Mouse (Mus musculus): ENCODE data around the gene Trim2. TPM values are rescaled to one million over a fixed set of nuclear protein-coding genes. Genes with fewer than 3 reads are reported as not detected.

Trim2 gene
- polyA plus RNA-seq, 1 experiment from 2014 or later, result 25.5 TPM

DNA sequence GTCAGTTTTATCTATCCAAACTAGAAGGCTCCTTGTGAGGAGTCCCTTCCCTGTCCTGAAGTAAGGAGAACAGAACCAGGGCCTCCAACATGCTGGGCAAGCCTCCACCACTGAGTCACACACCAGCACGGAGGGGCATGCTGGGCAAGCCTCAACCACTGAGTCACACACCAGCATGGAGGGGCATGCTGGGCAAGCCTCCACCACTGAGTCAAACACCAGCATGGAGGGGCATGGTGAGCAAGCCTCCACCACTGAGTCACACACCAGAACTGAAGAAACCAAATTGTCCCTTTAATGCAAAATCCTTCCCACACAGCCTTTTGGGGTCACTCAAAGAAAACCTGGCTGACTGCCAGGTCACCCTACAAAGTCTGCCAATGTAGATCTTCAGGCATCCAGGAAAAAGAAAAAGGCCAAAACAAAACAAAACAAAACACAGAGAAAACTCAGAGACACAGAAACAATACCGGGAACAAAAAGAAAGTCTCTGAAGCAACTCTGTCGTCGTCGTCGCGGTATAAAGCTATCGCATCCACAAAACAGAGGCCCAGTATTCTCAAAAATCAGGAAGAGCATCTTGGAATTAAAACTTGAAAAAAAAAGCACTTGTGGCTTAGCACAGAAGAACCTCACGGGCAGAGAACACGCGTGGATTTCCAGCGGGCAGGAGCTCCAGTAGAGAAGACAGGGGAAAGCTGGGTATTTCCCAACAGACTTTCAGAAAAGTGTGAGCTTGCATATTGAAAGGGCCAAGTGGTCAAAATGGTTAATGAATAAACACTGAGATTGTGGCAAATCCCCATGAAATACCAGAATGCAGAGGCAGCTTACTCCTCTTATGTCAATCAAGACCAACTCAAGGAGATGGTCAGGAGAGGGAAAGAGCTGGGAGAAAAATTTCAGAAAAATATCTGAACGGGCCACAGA is 12.7 kb downstream of the Trim2 start:
- H3K9me3 ChIP-seq (ENCODE audit: low read length), result 0 out of 2 replicates have a peak, but pooled peaks cover 4% of the 10 kb centered on the region
- ATAC-seq (ENCODE audit: low FRiP score, low TSS enrichment), result peak; percentile 44; the same call in 1 of the 2 replicates
- no peaks in the 10 kb centered on the region for H3K36me3 ChIP-seq (ENCODE audit: insufficient read depth, low read length)
- H3K4me1 ChIP-seq (ENCODE audit: insufficient read depth, low read length), result 0 out of 2 replicates have a peak, but pooled peaks cover 4% of the 10 kb centered on the region
- 0 out of 2 replicates have a peak overlapping the region, but pooled peaks have one; percentile 0 for H3K4me2 ChIP-seq (replicated peaks; ENCODE audit: low read depth, low read length)
- WGBS, result 72% methylated on average over 13 of the region's 13 CpGs
- peak overlapping the region; percentile 56 for H3K27ac ChIP-seq (ENCODE audit: low read length)
- H3K4me3 ChIP-seq (ENCODE audit: low read length), result no peak overlapping the region
- H3K27me3 ChIP-seq (ENCODE audit: insufficient read depth, low read length), result no peaks in the 10 kb centered on the region
- H3K9ac ChIP-seq (replicated peaks; ENCODE audit: low read length), result no peak overlapping the region

DNA sequence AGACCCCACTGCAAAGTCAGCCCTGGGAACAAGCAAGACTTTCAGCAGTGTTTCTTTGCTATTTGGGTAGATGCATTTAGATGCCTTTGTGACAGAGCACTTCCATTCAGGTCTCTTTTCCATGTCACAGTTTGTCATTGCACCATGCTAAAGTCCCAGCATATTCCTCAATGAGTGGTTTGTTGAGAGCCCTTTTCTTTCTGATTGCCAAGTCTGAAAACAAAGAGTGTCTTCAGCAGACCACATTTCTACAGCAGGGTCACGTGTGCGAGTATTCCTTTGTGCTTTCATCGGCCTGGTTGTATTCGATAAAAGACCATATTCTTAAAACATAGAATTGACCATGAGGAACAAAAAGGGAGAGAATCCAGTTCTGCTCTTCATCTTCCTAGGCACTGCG is 14.4 kb downstream of the Trim2 start:
- H3K9ac ChIP-seq (replicated peaks; ENCODE audit: low read length), result no peak overlapping the region
- no peaks in the 10 kb centered on the region for H3K36me3 ChIP-seq (ENCODE audit: insufficient read depth, low read length)
- no peak overlapping the region for H3K27ac ChIP-seq (ENCODE audit: low read length)
- no peak overlapping the region for H3K4me2 ChIP-seq (replicated peaks; ENCODE audit: low read depth, low read length)
- 0 out of 2 replicates have a peak, but pooled peaks cover 4% of the 10 kb centered on the region for H3K4me1 ChIP-seq (ENCODE audit: insufficient read depth, low read length)
- H3K27me3 ChIP-seq (ENCODE audit: insufficient read depth, low read length), result no peaks in the 10 kb centered on the region
- H3K4me3 ChIP-seq (ENCODE audit: low read length), result no peak overlapping the region
- no peak for ATAC-seq (ENCODE audit: low FRiP score, low TSS enrichment)
- WGBS, result 92% methylated on average over 5 of the region's 5 CpGs
- H3K9me3 ChIP-seq (ENCODE audit: low read length), result 0 out of 2 replicates have a peak, but pooled peaks cover 4% of the 10 kb centered on the region

DNA sequence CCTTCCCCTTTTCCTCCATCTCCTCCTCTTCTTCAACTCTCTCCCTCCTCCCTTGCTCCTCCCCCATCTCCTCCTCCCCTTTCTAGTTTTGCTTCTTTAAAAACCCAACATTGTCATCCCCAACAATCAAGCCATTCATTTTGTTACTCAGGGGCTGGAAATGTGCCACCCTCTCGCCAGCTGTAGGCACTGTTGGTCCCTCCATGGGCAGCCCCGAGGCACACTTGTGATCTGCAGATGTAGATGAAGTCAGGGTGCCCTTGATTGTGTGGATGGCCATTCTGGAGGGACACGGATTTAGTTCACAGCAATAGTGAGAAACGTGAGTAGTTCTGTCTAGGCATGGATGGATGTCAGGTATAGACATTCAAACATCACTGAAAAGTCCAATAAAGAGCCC is 17.7 kb downstream of the Trim2 start:
- Histone ChIP-seq H3K36me3 (ENCODE audit: insufficient read depth, low read length) (no peaks in the 10 kb centered on the region), H3K4me1 (ENCODE audit: insufficient read depth, low read length) (peaks cover 4% of the 10 kb centered on the region; the same call in 1 of the 2 replicates), H3K9me3 (ENCODE audit: low read length) (0 out of 2 replicates have a peak, but pooled peaks cover 4% of the 10 kb centered on the region), H3K27me3 (ENCODE audit: insufficient read depth, low read length) (no peaks in the 10 kb centered on the region), H3K27ac (ENCODE audit: low read length) (no peak overlapping the region), H3K9ac (replicated peaks; ENCODE audit: low read length) (no peak overlapping the region), H3K4me3 (ENCODE audit: low read length) (no peak overlapping the region), H3K4me2 (replicated peaks; ENCODE audit: low read depth, low read length) (no peak overlapping the region)
- ATAC-seq (ENCODE audit: low FRiP score, low TSS enrichment), result no peak
- 85% methylated on average over 4 of the region's 4 CpGs for WGBS

DNA sequence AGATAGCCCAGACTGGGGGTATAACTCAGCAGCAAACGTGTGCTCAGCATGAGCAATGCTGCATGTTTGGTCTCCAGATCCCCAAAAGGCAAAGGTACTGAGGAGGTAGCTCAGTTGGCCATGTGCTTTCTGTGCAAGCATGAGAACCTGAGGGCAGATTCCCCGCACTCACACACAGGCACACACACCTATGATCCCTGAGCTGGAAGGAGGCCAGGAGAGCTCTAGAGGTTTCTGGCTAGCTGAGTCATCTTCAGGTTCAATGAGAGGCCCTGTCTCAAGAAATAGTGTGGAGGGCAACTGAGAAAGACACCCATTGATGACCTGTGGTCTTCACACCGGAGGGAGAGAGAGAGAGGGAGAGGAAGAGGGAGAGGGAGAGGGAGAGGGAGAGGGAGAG is 19.4 kb downstream of the Trim2 start:
- H3K27ac ChIP-seq (ENCODE audit: low read length), result no peak overlapping the region
- ATAC-seq (ENCODE audit: low FRiP score, low TSS enrichment), result no peak
- no peaks in the 10 kb centered on the region for H3K27me3 ChIP-seq (ENCODE audit: insufficient read depth, low read length)
- H3K9ac ChIP-seq (replicated peaks; ENCODE audit: low read length), result no peak overlapping the region
- peaks cover 16% of the 10 kb centered on the region for H3K4me1 ChIP-seq (ENCODE audit: insufficient read depth, low read length)
- 0 out of 2 replicates have a peak, but pooled peaks cover 4% of the 10 kb centered on the region for H3K9me3 ChIP-seq (ENCODE audit: low read length)
- H3K36me3 ChIP-seq (ENCODE audit: insufficient read depth, low read length), result no peaks in the 10 kb centered on the region
- no peak overlapping the region for H3K4me2 ChIP-seq (replicated peaks; ENCODE audit: low read depth, low read length)
- no peak overlapping the region for H3K4me3 ChIP-seq (ENCODE audit: low read length)
- WGBS, result 66% methylated on average over 3 of the region's 3 CpGs

DNA sequence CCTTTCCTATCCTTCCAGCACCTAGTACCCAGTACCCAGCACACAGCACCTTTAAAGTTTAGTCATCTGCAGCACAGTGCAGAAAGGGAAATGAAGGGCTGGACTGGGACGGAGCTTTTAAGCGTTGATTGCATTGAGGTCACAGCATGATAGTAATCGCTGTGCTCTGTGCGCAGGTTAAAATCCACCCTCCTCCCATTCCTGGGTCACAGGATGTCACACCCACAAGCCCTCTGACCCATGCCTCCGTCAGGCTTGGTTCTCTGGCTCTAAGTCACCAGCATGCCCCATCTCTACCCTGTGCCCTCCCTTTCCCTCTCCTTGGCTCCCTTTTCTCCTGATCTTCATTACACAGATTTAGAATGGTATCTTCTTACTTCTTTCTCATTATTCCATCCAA is 20.4 kb downstream of the Trim2 start:
- Histone ChIP-seq H3K4me2 (replicated peaks; ENCODE audit: low read depth, low read length) (no peak overlapping the region), H3K9me3 (ENCODE audit: low read length) (0 out of 2 replicates have a peak, but pooled peaks cover 4% of the 10 kb centered on the region), H3K36me3 (ENCODE audit: insufficient read depth, low read length) (no peaks in the 10 kb centered on the region), H3K27ac (ENCODE audit: low read length) (no peak overlapping the region), H3K9ac (replicated peaks; ENCODE audit: low read length) (no peak overlapping the region), H3K27me3 (ENCODE audit: insufficient read depth, low read length) (no peaks in the 10 kb centered on the region), H3K4me3 (ENCODE audit: low read length) (no peak overlapping the region), H3K4me1 (ENCODE audit: insufficient read depth, low read length) (peaks cover 26% of the 10 kb centered on the region)
- 71% methylated on average over 5 of the region's 5 CpGs for WGBS
- no peak for ATAC-seq (ENCODE audit: low FRiP score, low TSS enrichment)

DNA sequence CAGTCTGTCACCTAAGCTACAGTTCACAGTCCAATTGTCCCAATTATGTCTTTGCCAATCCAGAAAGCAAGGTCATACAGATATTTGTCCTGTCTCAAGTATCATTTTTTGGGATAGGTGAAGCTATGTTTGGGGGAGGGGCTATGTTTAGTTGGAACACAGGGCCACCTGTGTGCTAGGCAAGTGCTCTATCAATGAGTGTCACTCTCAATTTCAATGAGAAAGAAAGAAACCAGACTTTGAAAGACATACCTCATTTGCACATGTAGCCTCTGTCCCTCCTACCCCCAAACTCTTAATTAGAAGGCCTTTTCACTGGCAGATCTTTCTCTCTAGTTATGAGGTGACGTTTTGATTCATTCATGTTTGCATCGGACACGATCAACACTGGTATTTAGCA is 21.9 kb downstream of the Trim2 start:
- no peaks in the 10 kb centered on the region for H3K36me3 ChIP-seq (ENCODE audit: insufficient read depth, low read length)
- 92% methylated on average over 3 of the region's 3 CpGs for WGBS
- H3K9me3 ChIP-seq (ENCODE audit: low read length), result 0 out of 2 replicates have a peak, but pooled peaks cover 4% of the 10 kb centered on the region
- peaks cover 37% of the 10 kb centered on the region for H3K4me1 ChIP-seq (ENCODE audit: insufficient read depth, low read length)
- H3K9ac ChIP-seq (replicated peaks; ENCODE audit: low read length), result no peak overlapping the region
- H3K4me2 ChIP-seq (replicated peaks; ENCODE audit: low read depth, low read length), result no peak overlapping the region
- no peak overlapping the region for H3K4me3 ChIP-seq (ENCODE audit: low read length)
- H3K27me3 ChIP-seq (ENCODE audit: insufficient read depth, low read length), result no peaks in the 10 kb centered on the region
- H3K27ac ChIP-seq (ENCODE audit: low read length), result no peak overlapping the region
- no peak for ATAC-seq (ENCODE audit: low FRiP score, low TSS enrichment)

DNA sequence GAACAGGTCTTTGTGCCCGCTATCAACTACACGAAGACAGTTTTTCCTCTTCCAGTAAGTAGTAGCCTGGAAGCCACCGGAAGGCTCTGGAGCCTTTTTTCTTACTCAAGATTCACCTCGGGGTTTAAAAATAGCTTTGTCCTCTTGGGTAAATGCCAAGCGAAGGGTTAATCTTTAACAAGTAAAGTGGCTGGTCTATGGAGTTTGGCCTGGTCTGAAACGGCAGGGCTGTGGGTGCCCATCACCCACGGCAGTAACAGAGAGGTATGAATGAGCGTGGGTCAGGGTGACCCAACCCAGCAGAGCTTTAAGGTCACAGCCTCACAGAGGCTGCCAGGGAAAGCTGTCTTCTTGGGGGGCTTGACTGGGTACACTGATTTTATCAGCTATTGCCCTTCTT is 23.2 kb downstream of the Trim2 start:
- H3K27me3 ChIP-seq (ENCODE audit: insufficient read depth, low read length), result no peaks in the 10 kb centered on the region
- no peak overlapping the region for H3K4me3 ChIP-seq (ENCODE audit: low read length)
- no peaks in the 10 kb centered on the region for H3K9me3 ChIP-seq (ENCODE audit: low read length)
- peak; percentile 87 for ATAC-seq (ENCODE audit: low FRiP score, low TSS enrichment)
- H3K36me3 ChIP-seq (ENCODE audit: insufficient read depth, low read length), result no peaks in the 10 kb centered on the region
- 50% methylated on average over 8 of the region's 8 CpGs for WGBS
- peaks cover 37% of the 10 kb centered on the region for H3K4me1 ChIP-seq (ENCODE audit: insufficient read depth, low read length)
- no peak overlapping the region for H3K4me2 ChIP-seq (replicated peaks; ENCODE audit: low read depth, low read length)
- peak overlapping the region; percentile 81 for H3K27ac ChIP-seq (ENCODE audit: low read length)
- no peak overlapping the region; the same call in 1 of the 2 replicates for H3K9ac ChIP-seq (replicated peaks; ENCODE audit: low read length)

DNA sequence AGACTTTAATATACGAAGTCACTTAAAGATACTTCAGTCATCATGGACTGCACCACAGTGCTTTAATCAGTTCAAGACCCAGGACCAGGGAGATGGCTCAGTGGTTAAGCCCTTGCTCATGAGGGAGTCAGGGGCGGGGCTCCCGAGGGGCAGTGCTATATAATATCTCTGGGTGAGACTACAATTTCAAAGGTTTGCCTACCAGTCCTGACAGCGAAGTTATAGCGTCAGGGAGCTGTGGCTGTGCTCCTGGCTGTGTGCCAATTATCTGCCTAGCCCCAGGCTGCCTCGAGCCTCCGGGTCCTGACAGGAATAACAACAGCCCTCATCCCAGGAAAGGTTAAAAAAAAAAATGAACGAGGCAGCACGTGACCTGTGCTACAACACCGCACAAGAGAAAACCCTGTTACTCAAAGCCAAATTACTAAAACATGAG is 24.7 kb downstream of the Trim2 start:
- peak; percentile 17; the same call in 1 of the 2 replicates for ATAC-seq (ENCODE audit: low FRiP score, low TSS enrichment)
- H3K27ac ChIP-seq (ENCODE audit: low read length), result peak overlapping the region; percentile 21; the same call in 1 of the 2 replicates
- peak overlapping the region; percentile 16 for H3K4me2 ChIP-seq (replicated peaks; ENCODE audit: low read depth, low read length)
- no peaks in the 10 kb centered on the region for H3K36me3 ChIP-seq (ENCODE audit: insufficient read depth, low read length)
- H3K4me3 ChIP-seq (ENCODE audit: low read length), result no peak overlapping the region
- WGBS, result 17% methylated on average over 10 of the region's 10 CpGs
- H3K9ac ChIP-seq (replicated peaks; ENCODE audit: low read length), result no peak overlapping the region
- H3K4me1 ChIP-seq (ENCODE audit: insufficient read depth, low read length), result peaks cover 37% of the 10 kb centered on the region
- H3K27me3 ChIP-seq (ENCODE audit: insufficient read depth, low read length), result no peaks in the 10 kb centered on the region
- no peaks in the 10 kb centered on the region for H3K9me3 ChIP-seq (ENCODE audit: low read length)

DNA sequence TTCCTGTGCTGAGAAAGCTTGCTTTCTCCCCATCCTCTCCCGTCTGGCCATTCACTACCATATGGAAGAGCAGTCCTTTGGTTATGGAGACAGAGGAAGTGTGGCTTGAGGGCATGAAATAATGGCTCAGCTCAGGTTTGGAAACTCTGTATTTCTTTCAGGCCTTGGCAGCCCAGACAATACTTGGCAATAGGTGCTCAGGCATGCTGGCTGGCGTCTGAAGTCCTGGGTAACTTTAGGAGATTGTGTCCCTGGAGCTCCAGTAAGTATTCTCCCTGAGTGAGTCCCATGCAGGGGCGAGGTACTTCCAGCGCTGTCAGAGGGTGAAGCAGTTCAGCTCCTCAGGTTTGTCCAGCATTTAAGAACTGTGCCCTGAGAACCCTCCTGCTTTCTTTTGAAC is 27.9 kb downstream of the Trim2 start:
- no peak for ATAC-seq (ENCODE audit: low FRiP score, low TSS enrichment)
- H3K27me3 ChIP-seq (ENCODE audit: insufficient read depth, low read length), result no peaks in the 10 kb centered on the region
- 78% methylated on average over 4 of the region's 4 CpGs for WGBS

DNA sequence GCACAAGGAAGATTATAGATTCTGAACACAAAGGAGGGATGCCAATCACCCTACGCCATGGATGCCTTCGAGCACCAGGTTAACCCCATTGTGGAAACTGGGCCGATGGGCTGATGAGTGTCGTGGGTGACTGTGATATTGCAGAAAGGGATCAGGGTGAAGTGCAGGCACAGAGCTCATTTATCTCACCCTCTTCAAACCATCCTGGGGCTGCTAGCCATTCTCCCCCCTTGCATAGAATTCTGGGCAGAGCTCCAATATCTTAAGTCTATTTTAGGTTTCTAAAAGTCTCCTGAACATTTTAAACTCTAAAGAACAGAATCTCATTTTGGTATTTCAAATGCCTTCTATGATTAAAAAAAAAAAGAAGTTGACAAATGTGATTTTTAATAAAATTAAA is 31.6 kb downstream of the Trim2 start:
- Histone ChIP-seq H3K27me3 (ENCODE audit: insufficient read depth, low read length) (no peaks in the 10 kb centered on the region), H3K4me1 (ENCODE audit: insufficient read depth, low read length) (peaks cover 21% of the 10 kb centered on the region), H3K36me3 (ENCODE audit: insufficient read depth, low read length) (no peaks in the 10 kb centered on the region), H3K27ac (ENCODE audit: low read length) (no peak overlapping the region), H3K9ac (replicated peaks; ENCODE audit: low read length) (no peak overlapping the region), H3K9me3 (ENCODE audit: low read length) (no peaks in the 10 kb centered on the region), H3K4me3 (ENCODE audit: low read length) (no peak overlapping the region), H3K4me2 (replicated peaks; ENCODE audit: low read depth, low read length) (no peak overlapping the region)
- no peak for ATAC-seq (ENCODE audit: low FRiP score, low TSS enrichment)
- 88% methylated on average over 4 of the region's 4 CpGs for WGBS

More for the DNA sequence above, 27.9 kb downstream of the Trim2 start:
- no peaks in the 10 kb centered on the region for H3K9me3 ChIP-seq (ENCODE audit: low read length)
- H3K36me3 ChIP-seq (ENCODE audit: insufficient read depth, low read length), result no peaks in the 10 kb centered on the region
- H3K4me2 ChIP-seq (replicated peaks; ENCODE audit: low read depth, low read length), result no peak overlapping the region
- peaks cover 36% of the 10 kb centered on the region for H3K4me1 ChIP-seq (ENCODE audit: insufficient read depth, low read length)
- no peak overlapping the region for H3K9ac ChIP-seq (replicated peaks; ENCODE audit: low read length)
- H3K4me3 ChIP-seq (ENCODE audit: low read length), result no peak overlapping the region
- H3K27ac ChIP-seq (ENCODE audit: low read length), result no peak overlapping the region
